Mouse (Mus musculus) left cerebral cortex, adult 11 months (tissue): ENCODE data around the gene Sez6l.
"Not testable (repeated sequence)": the region's sequence is repeated elsewhere in the genome, so short reads cannot be mapped to it uniquely, and the experiment has no call there.

Experiments
- DNase-seq: peaks from one replicate; pipeline ENCODE4 v3.0.0; 2022; ENCODE audit warnings: low spot score

The Sez6l gene

GRCm38 (mm10) chr5:112433004-112433403, 144.0 kb downstream of the Sez6l start:
- DNase-seq, result peak; percentile 64

GRCm38 (mm10) chr5:112432033-112432432, 145.0 kb downstream of the Sez6l start:
- DNase-seq, result no peak

- DNase-seq, result no peak
These were observed 145.7 kb downstream of the Sez6l start for GRCm38 (mm10) chr5:112431120-112431775.

GRCm38 (mm10) chr5:112428944-112429343, 148.0 kb downstream of the Sez6l start:
- DNase-seq, result no peak

GRCm38 (mm10) chr5:112427283-112427682, 149.7 kb downstream of the Sez6l start:
- peak; percentile 51 for DNase-seq

- no peak for DNase-seq
These were observed 150.3 kb downstream of the Sez6l start for GRCm38 (mm10) chr5:112426635-112427034.

GRCm38 (mm10) chr5:112419535-112419934, 157.4 kb downstream of the Sez6l start:
- no peak for DNase-seq

- no peak for DNase-seq
These were observed 159.0 kb downstream of the Sez6l start for GRCm38 (mm10) chr5:112418023-112418422.

GRCm38 (mm10) chr5:112416673-112417072, 160.3 kb downstream of the Sez6l start:
- no peak for DNase-seq

GRCm38 (mm10) chr5:112412781-112413180, 164.2 kb downstream of the Sez6l start:
- DNase-seq, result not testable (repeated sequence)

- peak; percentile 67 for DNase-seq
These were observed 165.3 kb downstream of the Sez6l start for GRCm38 (mm10) chr5:112411514-112412335.

- DNase-seq, result no peak
These were observed 165.9 kb downstream of the Sez6l start for GRCm38 (mm10) chr5:112411072-112411471.

- no peak for DNase-seq
These were observed 167.7 kb downstream of the Sez6l start for GRCm38 (mm10) chr5:112409274-112409673.

GRCm38 (mm10) chr5:112406017-112406416, 171.0 kb downstream of the Sez6l start:
- DNase-seq, result no peak

- no peak for DNase-seq
These were observed 174.5 kb downstream of the Sez6l start for GRCm38 (mm10) chr5:112402437-112402836.

- DNase-seq, result no peak
These were observed 177.7 kb downstream of the Sez6l start for GRCm38 (mm10) chr5:112399284-112399683.

- no peak for DNase-seq
These were observed 180.9 kb downstream of the Sez6l start for GRCm38 (mm10) chr5:112396066-112396465.

- DNase-seq, result peak; percentile 75
These were observed 182.1 kb downstream of the Sez6l start, which contains the start of gene Asphd2 for GRCm38 (mm10) chr5:112394779-112395443. Asphd2 (minus strand) TSS chr5:112394866.

- no peak for DNase-seq
These were observed 182.6 kb downstream of the Sez6l start for GRCm38 (mm10) chr5:112394415-112394763.

- no peak for DNase-seq
These were observed 183.1 kb downstream of the Sez6l start for GRCm38 (mm10) chr5:112393741-112394414.

- DNase-seq, result no peak
These were observed 185.2 kb downstream of the Sez6l start for GRCm38 (mm10) chr5:112391676-112392323.

- DNase-seq, result no peak
These were observed 186.0 kb downstream of the Sez6l start for GRCm38 (mm10) chr5:112391002-112391401.
